Mouse (Mus musculus): ENCODE results near the gene Emid1.

GRCm38 (mm10) chr11:5102384-5102783 is 49.7 kb downstream of the Emid1 start:
- TF ChIP-seq CTCF (IDR thresholded peaks at IDR 0.05; ENCODE audit: extremely low read depth, insufficient read depth, insufficient read length, insufficient replicate concordance) (no peak), POLR2A (IDR thresholded peaks at IDR 0.05; ENCODE audit: low read depth, low read length) (no peak)

All from spleen, adult 2 months (tissue).